Mouse (Mus musculus) embryonic fibroblast, embryonic 13.5 days (primary cell): ENCODE measurements at regions not wholly inside any gene's neighbourhood (a gene's known extent, or its start where the extent isn't known, plus 50 kb on each side); places are given as distances from the start of the nearest gene placed in this dataset.

Source experiments
- CTCF ChIP-seq: IDR thresholded peaks from 2 replicates; pipeline ENCODE4 v1.5.1; 2011; ENCODE audit warnings: mild to moderate bottlenecking, control low read depth, low read length, moderate library complexity, borderline replicate concordance; ENCODE audit not compliant: insufficient read depth
- POLR2A ChIP-seq: IDR thresholded peaks from 2 replicates; pipeline ENCODE4 v1.6.1; 2011; ENCODE audit warnings: low read depth, mild to moderate bottlenecking, control low read depth, low read length, moderate library complexity

DNA sequence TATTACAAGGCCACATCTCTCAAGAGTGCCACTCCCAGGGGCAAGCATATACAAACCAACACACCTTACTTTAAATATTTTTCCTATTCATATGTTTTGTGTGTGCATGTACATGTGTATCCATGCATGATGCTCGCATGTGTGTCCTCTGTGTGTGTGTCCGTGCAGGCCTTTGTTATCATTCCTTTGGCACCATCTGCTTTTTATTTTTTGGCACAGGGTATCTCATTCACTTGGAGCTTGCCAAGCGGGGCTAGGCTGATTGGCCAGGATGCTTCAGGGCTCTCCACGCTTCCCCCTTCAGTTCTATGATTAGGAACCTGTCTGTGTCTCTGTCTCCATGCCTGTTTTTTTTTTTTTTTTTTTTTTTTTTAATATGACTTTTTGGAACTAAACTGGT lies 82.6 kb downstream of the Slc30a10 start:
- no peak for TF ChIP-seq CTCF
- no peak for TF ChIP-seq POLR2A
